Mouse (Mus musculus) gastrocnemius, postnatal 25 days (tissue): ENCODE measurements around the gene Bglap3. TPM values are rescaled to one million over a fixed set of nuclear protein-coding genes. Genes with fewer than 3 reads are reported as not detected.
A peak's percentile ranks its signal among the peaks of the same experiment; 100 is the strongest.
"Not testable (repeated sequence)": the region's sequence is repeated elsewhere in the genome, so short reads cannot be mapped to it uniquely, and the experiment has no call there.

ENCODE experiments used
- DNase-seq: peaks from one replicate; pipeline ENCODE4 v3.0.0; 2022
- total RNA-seq, 2 experiments: library from RNA; stranded (reverse); gene quantifications; 1 replicate in 1 of 2; 2 replicates in 1 of 2; pipeline ENCODE4 v1.2.3; 2021

The Bglap3 gene
- total RNA-seq, 2 experiments from 2014 or later = 0.54 TPM; not detected in 1

- DNase-seq = not testable (repeated sequence)
Observed at GRCm38 (mm10) chr3:88376644-88377043, 4.1 kb upstream of the Bglap3 start.

- DNase-seq = not testable (repeated sequence)
Observed at GRCm38 (mm10) chr3:88375750-88376626, 3.4 kb upstream of the Bglap3 start.

DNA sequence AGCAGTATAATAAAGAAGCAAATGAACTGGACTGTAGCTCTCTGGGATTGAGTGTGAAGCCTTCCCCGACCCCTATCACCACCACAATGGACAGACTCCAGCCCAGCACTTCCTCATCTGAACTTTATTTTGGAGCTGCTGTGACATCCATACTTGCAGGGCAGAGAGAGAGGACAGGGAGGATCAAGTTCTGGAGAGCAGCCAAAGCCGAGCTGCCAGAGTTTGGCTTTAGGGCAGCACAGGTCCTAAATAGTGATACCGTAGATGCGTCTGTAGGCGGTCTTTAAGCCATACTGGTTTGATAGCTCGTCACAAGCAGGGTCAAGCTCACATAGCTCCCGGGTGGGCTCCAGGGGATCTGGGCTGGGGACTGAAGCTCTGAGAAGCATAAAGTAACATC is 4.0 kb downstream of the Bglap3 start:
- peak; percentile 43 for DNase-seq

DNA sequence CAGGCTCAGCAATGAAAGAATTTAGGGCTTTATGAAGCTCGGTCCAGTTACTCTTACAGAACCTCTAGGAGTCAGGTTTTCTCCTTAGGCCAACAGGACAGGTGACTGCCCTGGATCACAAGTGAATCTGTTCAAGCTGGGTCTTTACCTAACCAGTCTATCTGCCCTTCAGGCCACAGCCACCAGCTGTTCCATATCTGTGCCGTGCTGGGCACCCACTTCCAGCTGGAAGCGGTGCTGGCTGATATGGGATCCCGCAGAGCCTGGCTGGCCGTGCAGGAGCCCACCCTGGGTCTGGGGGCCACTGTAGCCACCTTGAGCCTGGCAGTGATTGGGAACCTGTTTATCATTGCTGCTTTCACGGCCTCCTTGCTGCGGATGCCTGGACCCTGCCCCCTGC is 5.0 kb downstream of the Bglap3 start:
- DNase-seq = not testable (repeated sequence)

GRCm38 (mm10) chr3:88366830-88367428 is 5.6 kb downstream of the Bglap3 start:
- DNase-seq = peak; percentile 42

GRCm38 (mm10) chr3:88365705-88366361 is 6.7 kb downstream of the Bglap3 start:
- DNase-seq = no peak

GRCm38 (mm10) chr3:88364337-88364736 is 8.2 kb downstream of the Bglap3 start, which contains the start of gene Paqr6:
TSS of gene Paqr6 (plus strand) at chr3:88364584.
- peak; percentile 61 for DNase-seq

DNA sequence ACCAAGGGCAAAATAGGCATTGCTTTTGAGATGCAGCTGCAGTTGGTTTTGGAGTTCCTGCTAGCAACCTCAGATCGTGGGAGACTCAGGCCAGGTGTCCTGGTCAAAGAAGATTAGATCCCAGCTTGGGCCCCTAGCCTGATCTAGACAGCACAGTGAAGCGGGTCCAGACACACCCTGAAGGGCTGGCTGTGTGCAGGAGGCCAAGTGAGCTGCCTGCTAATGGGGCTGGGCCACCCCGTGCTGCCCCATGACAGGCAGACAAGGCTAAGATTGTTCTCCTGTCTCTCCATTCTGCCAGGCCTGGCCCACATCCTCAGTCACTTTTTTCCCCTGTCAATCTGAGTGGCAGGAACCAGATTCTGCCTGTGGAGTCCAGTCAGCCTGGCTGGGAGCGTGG is 8.8 kb downstream of the Bglap3 start:
- no peak for DNase-seq

- DNase-seq = no peak
Observed at GRCm38 (mm10) chr3:88361612-88362313, 10.8 kb downstream of the Bglap3 start.

GRCm38 (mm10) chr3:88361096-88361495 is 11.4 kb downstream of the Bglap3 start:
- DNase-seq = no peak

- no peak for DNase-seq
Observed at GRCm38 (mm10) chr3:88359989-88360388, 12.6 kb downstream of the Bglap3 start.

- DNase-seq = no peak
Observed at GRCm38 (mm10) chr3:88359584-88359983, 13.0 kb downstream of the Bglap3 start.

DNA sequence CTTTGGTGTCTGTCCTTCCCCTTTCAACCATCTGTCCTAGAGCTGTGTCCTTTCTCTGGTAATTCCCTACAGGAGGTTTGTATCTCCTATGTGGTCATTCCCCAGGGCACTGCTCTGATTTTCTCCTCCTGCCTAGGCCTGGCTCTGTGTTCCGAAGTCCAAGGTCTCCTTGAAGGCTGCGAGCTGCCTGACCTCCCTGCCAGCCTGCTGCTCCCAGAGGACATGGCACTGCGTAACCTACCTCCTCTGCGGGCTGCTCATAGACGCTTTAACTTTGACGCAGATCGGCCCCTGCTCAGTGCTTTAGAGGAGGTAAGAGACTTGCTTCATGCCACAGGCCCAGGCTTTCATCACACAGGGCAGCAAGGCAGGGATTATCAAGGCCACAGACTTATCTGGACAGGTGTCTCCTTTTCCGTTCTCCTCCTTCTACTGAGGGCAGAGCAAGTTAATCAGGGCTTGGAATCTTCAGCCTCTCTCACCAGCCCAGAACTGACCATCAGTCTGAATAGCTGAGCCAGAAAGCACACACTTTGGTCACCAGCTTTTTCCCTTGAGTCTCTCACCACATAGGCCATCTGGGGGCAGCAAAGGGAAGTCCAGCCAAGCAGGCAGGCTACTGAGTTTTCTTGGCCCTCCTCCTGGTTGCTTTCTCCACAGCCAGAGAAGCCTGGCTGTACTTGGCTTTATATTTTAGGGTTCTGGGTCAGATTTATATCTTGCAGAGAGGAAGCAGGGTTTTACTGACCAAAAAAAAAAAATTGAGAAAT is 18.0 kb downstream of the Bglap3 start:
- DNase-seq = peak; percentile 21

DNA sequence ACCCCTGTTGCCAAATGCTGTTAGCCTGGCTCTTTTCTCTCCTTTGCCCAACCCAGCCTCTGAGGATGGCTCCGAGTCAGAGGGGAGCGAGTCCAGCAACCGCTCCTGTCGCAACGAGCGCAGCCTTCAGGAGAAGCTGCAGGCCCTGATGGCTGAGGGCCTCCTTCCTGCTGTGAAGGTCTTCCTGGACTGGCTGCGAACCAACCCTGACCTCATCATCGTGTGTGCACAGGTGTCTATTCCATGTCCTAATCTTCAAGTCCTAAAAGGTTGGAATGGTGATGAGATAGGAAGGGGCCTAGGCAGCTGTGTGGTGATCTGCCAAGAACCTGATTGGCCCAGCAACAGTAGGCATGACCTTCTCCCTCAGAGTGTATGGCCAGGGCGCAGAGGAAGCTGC is 19.6 kb downstream of the Bglap3 start:
- no peak for DNase-seq

DNA sequence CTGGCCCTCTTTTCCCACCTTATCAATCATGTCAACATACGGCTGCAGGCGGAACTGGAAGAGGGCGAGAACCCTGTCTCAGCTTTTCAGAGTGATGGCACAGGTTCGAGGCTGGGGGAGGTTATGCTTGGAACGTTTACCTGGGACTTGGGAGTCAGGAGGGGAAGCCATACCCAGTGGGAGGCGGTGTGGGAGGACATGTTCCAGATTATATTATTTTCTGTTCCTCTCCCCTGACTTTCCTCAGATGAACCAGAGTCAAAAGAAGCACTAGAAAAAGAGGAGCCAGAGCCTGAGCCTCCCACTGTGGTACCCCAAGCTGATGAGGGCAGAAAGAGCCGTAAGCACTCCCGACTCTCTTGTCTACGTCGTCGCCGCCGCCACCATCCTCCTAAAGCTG is 21.8 kb downstream of the Bglap3 start:
- no peak for DNase-seq

- DNase-seq = no peak
Observed at GRCm38 (mm10) chr3:88339006-88339405, 33.5 kb downstream of the Bglap3 start.

DNA sequence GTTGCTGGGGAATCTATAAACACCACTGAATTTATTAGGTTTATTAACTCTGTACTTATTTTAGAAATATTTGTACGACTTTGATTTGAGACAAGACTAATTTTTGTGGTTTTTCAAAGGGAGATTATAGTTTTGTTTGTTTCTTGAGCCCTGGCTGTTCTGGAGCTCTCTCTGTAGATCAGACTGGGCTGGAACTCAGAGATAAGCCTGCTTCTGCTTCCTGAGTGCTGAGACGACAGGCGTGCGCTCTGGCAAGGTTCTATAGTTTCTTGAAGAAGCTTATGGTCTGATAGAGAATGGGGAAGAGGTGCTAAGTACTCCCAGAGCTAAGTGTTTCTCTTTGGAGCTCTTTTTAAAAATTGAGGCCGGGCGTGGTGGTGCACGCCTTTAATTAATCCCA is 34.2 kb downstream of the Bglap3 start:
- no peak for DNase-seq

DNA sequence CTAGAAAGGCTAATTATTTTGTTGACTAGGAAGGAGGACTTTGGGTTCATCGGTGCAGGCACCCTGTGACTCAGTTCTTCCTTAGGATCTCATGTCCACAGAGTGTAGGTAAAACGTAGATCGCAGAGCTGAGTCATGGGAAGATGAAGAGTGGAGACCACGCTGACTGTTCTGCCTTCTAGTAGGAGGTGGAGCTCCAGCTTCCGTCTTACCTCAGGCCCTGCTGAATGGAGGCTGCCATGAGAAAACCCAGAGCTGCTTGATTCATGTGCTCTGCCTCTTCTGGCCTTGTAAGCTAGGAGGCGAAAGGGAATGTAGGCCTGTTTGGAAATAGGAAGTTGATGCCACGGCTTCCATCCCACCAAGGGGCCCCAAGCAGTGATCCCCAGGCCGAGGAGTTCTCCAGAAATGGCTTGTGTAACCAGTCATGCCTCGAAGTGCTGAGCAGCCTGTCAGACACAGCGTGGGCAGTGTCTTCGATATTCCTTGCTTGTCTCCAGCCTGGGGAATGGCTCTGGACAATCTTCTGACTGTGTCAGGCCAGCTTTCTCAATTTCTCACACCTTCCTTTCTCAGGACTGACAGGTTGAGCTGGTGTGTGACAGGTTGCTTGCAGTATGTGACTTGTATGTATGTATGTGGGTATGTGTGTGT is 35.0 kb downstream of the Bglap3 start:
- DNase-seq = no peak

GRCm38 (mm10) chr3:88336058-88337013 is 36.2 kb downstream of the Bglap3 start, which contains the start of the genes Tmem79 and Smg5:
TSS of gene Tmem79 (minus strand) at chr3:88336148.
TSS of gene Smg5 (plus strand) at chr3:88336260.
- DNase-seq = peak; percentile 96
